Mouse (Mus musculus) embryonic facial prominence, embryonic 12.5 days (tissue): ENCODE data around the gene Ankle2. TPM values are rescaled to one million over a fixed set of nuclear protein-coding genes. Genes with fewer than 3 reads are reported as not detected.

Source experiments
- ATAC-seq: fragments of 200-750 bp; cut with Nextera tagmentation; 2 replicates; pipeline ENCODE4 v1.8.0; 2017; ENCODE audit not compliant: insufficient number of reproducible peaks, insufficient read depth, low FRiP score, low TSS enrichment
- H3K27ac ChIP-seq: fragments of 300-500 bp; sonication (generic); 2 replicates; pipeline ENCODE4 v1.5.1; 2016; ENCODE audit warnings: mild to moderate bottlenecking
- H3K27me3 ChIP-seq: fragments of 300-500 bp; sonication (generic); 2 replicates; pipeline ENCODE4 v1.6.1; 2016; ENCODE audit warnings: mild to moderate bottlenecking, moderate library complexity
- H3K36me3 ChIP-seq: fragments of 300-500 bp; sonication (generic); 2 replicates; pipeline ENCODE4 v1.6.1; 2016; ENCODE audit warnings: mild to moderate bottlenecking
- H3K4me1 ChIP-seq: fragments of 300-500 bp; sonication (generic); 2 replicates; pipeline ENCODE4 v1.6.1; 2016
- H3K4me2 ChIP-seq: fragments of 300-500 bp; sonication (generic); replicated peaks from 2 replicates; pipeline ENCODE4 v1.6.1; 2016; ENCODE audit warnings: mild to moderate bottlenecking, moderate library complexity
- H3K4me3 ChIP-seq: fragments of 300-500 bp; sonication (generic); 2 replicates; pipeline ENCODE4 v1.5.1; 2016; ENCODE audit warnings: mild to moderate bottlenecking
- H3K9ac ChIP-seq: fragments of 300-500 bp; sonication (generic); 2 replicates; pipeline ENCODE4 v1.6.1; 2016; ENCODE audit warnings: mild to moderate bottlenecking, moderate library complexity
- H3K9me3 ChIP-seq: fragments of 300-500 bp; sonication (generic); 2 replicates; pipeline ENCODE4 v1.6.1; 2016; ENCODE audit warnings: mild to moderate bottlenecking, moderate library complexity
- WGBS: fragments of 180-500 bp; shearing (Covaris S2); methylation state at CpG from one replicate; pipeline ENCODE4 v1.1.7; 2016; 5-methylcytosine and 5-hydroxymethylcytosine counted together
- polyA plus RNA-seq: library from polyadenylated mRNA; unstranded; fragments of >200 nt; fragmentation: Nextera tagmentation; extraction: Ambion mirVana; gene quantifications from 2 replicates; pipeline ENCODE4 v1.2.1, GENCODE M21; 2016

Ankle2 gene
- polyA plus RNA-seq: 39.4 and 41.3 TPM in 2 replicates

GRCm38 (mm10) chr5:110230780-110231461 lies at the start of gene Ankle2:
Gene Ankle2, plus strand, starts transcription at chr5:110231004.
- peak within 1 kb of the TSS; percentile 72 for H3K4me2 ChIP-seq
- peaks cover 10% of the 10 kb centered on the region; the same call in 1 of the 2 replicates for H3K36me3 ChIP-seq
- peak; percentile 96 for ATAC-seq
- peak within 1 kb of the TSS; percentile 90 for H3K4me3 ChIP-seq
- H3K9me3 ChIP-seq: no peaks in the 10 kb centered on the region
- H3K27ac ChIP-seq: peak within 1 kb of the TSS; percentile 97
- H3K27me3 ChIP-seq: no peaks in the 10 kb centered on the region
- H3K9ac ChIP-seq: peak within 1 kb of the TSS; percentile 96
- WGBS: under 1% methylated on average over 79 of the region's 81 CpGs
- H3K4me1 ChIP-seq: peaks cover 17% of the 10 kb centered on the region

GRCm38 (mm10) chr5:110181716-110182115 lies 49.1 kb upstream of the Ankle2 start:
- H3K4me1 ChIP-seq: peaks cover 8% of the 10 kb centered on the region; the same call in 1 of the 2 replicates
- no peak overlapping the region for H3K9ac ChIP-seq
- H3K27me3 ChIP-seq: no peaks in the 10 kb centered on the region
- no peak overlapping the region for H3K27ac ChIP-seq
- H3K9me3 ChIP-seq: no peaks in the 10 kb centered on the region
- no peak overlapping the region for H3K4me3 ChIP-seq
- no peak overlapping the region for H3K4me2 ChIP-seq
- WGBS: 94% methylated on average over 5 of the region's 5 CpGs
- peaks cover 35% of the 10 kb centered on the region for H3K36me3 ChIP-seq
- ATAC-seq: no peak

GRCm38 (mm10) chr5:110203164-110203895 lies 27.5 kb upstream of the Ankle2 start:
- Histone ChIP-seq H3K4me3 (no peak overlapping the region), H3K4me1 (no peaks in the 10 kb centered on the region), H3K9me3 (no peaks in the 10 kb centered on the region), H3K4me2 (no peak overlapping the region), H3K9ac (no peak overlapping the region), H3K36me3 (peaks cover 78% of the 10 kb centered on the region), H3K27me3 (no peaks in the 10 kb centered on the region), H3K27ac (no peak overlapping the region)
- 89% methylated on average over 10 of the region's 10 CpGs for WGBS
- no peak for ATAC-seq

- peaks cover 89% of the 10 kb centered on the region for H3K36me3 ChIP-seq
- H3K27ac ChIP-seq: no peak overlapping the region
- H3K9ac ChIP-seq: no peak overlapping the region
- H3K27me3 ChIP-seq: no peaks in the 10 kb centered on the region
- no peaks in the 10 kb centered on the region for H3K4me1 ChIP-seq
- H3K4me3 ChIP-seq: no peak overlapping the region
- no peak for ATAC-seq
- WGBS: 82% methylated on average over 6 of the region's 6 CpGs
- no peak overlapping the region for H3K4me2 ChIP-seq
- H3K9me3 ChIP-seq: no peaks in the 10 kb centered on the region
Measured at GRCm38 (mm10) chr5:110204777-110205176, 26.0 kb upstream of the Ankle2 start.

- no peaks in the 10 kb centered on the region for H3K4me1 ChIP-seq
- WGBS: 91% methylated on average over 2 of the region's 2 CpGs
- H3K9ac ChIP-seq: no peak overlapping the region
- no peak overlapping the region for H3K4me3 ChIP-seq
- H3K4me2 ChIP-seq: no peak overlapping the region
- H3K27ac ChIP-seq: no peak overlapping the region
- no peaks in the 10 kb centered on the region for H3K27me3 ChIP-seq
- no peak for ATAC-seq
- no peaks in the 10 kb centered on the region for H3K9me3 ChIP-seq
- peaks cover 92% of the 10 kb centered on the region for H3K36me3 ChIP-seq
Measured at GRCm38 (mm10) chr5:110211312-110211711, 19.5 kb upstream of the Ankle2 start.

GRCm38 (mm10) chr5:110216780-110217179 lies 14.0 kb upstream of the Ankle2 start:
- no peaks in the 10 kb centered on the region for H3K27me3 ChIP-seq
- ATAC-seq: no peak
- H3K4me1 ChIP-seq: no peaks in the 10 kb centered on the region
- no peak overlapping the region for H3K27ac ChIP-seq
- H3K36me3 ChIP-seq: peaks cover 89% of the 10 kb centered on the region
- no peaks in the 10 kb centered on the region for H3K9me3 ChIP-seq
- no peak overlapping the region for H3K4me2 ChIP-seq
- H3K9ac ChIP-seq: no peak overlapping the region
- no peak overlapping the region for H3K4me3 ChIP-seq
- 95% methylated on average over 3 of the region's 3 CpGs for WGBS

GRCm38 (mm10) chr5:110220331-110220730 lies 10.5 kb upstream of the Ankle2 start:
- Histone ChIP-seq H3K4me3 (no peak overlapping the region), H3K27me3 (no peaks in the 10 kb centered on the region), H3K9ac (no peak overlapping the region), H3K4me2 (no peak overlapping the region), H3K9me3 (no peaks in the 10 kb centered on the region), H3K4me1 (no peaks in the 10 kb centered on the region), H3K27ac (no peak overlapping the region), H3K36me3 (peaks cover 82% of the 10 kb centered on the region)
- ATAC-seq: no peak
- WGBS: 92% methylated on average over 4 of the region's 4 CpGs

- H3K9ac ChIP-seq: no peak overlapping the region
- no peak for ATAC-seq
- H3K4me2 ChIP-seq: no peak overlapping the region
- H3K27ac ChIP-seq: no peak overlapping the region
- no peaks in the 10 kb centered on the region for H3K27me3 ChIP-seq
- 80% methylated on average over 6 of the region's 6 CpGs for WGBS
- H3K9me3 ChIP-seq: no peaks in the 10 kb centered on the region
- no peak overlapping the region for H3K4me3 ChIP-seq
- H3K4me1 ChIP-seq: no peaks in the 10 kb centered on the region
- H3K36me3 ChIP-seq: peaks cover 68% of the 10 kb centered on the region
Measured at GRCm38 (mm10) chr5:110222757-110223156, 8.0 kb upstream of the Ankle2 start.

GRCm38 (mm10) chr5:110225056-110225455 lies 5.7 kb upstream of the Ankle2 start:
- H3K27ac ChIP-seq: no peak overlapping the region
- no peak overlapping the region for H3K4me2 ChIP-seq
- 90% methylated on average over 3 of the region's 3 CpGs for WGBS
- no peak overlapping the region for H3K4me3 ChIP-seq
- ATAC-seq: no peak
- H3K9me3 ChIP-seq: no peaks in the 10 kb centered on the region
- H3K9ac ChIP-seq: no peak overlapping the region
- H3K36me3 ChIP-seq: peaks cover 48% of the 10 kb centered on the region
- peaks cover 3% of the 10 kb centered on the region for H3K4me1 ChIP-seq
- no peaks in the 10 kb centered on the region for H3K27me3 ChIP-seq

- WGBS: 41% methylated on average over 1 of the region's 1 CpGs
- Histone ChIP-seq H3K4me3 (no peak overlapping the region), H3K36me3 (peaks cover 24% of the 10 kb centered on the region), H3K27me3 (no peaks in the 10 kb centered on the region), H3K27ac (no peak overlapping the region), H3K4me1 (peaks cover 14% of the 10 kb centered on the region), H3K4me2 (no peak overlapping the region), H3K9me3 (no peaks in the 10 kb centered on the region), H3K9ac (no peak overlapping the region)
- ATAC-seq: no peak
Measured at GRCm38 (mm10) chr5:110227336-110227883, 3.4 kb upstream of the Ankle2 start.

GRCm38 (mm10) chr5:110230401-110230779 lies 414 bp upstream of the Ankle2 start:
- WGBS: 10% methylated on average over 8 of the region's 8 CpGs
- H3K9me3 ChIP-seq: no peaks in the 10 kb centered on the region
- peak overlapping the region; percentile 90 for H3K4me3 ChIP-seq
- peak overlapping the region; percentile 97 for H3K27ac ChIP-seq
- H3K9ac ChIP-seq: peak overlapping the region; percentile 96
- no peak for ATAC-seq
- peak overlapping the region; percentile 72 for H3K4me2 ChIP-seq
- H3K27me3 ChIP-seq: no peaks in the 10 kb centered on the region
- H3K36me3 ChIP-seq: peaks cover 12% of the 10 kb centered on the region; the same call in 1 of the 2 replicates
- peaks cover 17% of the 10 kb centered on the region for H3K4me1 ChIP-seq

GRCm38 (mm10) chr5:110231638-110232037 lies 834 bp downstream of the Ankle2 start:
- no peak for ATAC-seq
- H3K36me3 ChIP-seq: peaks cover 15% of the 10 kb centered on the region
- no peak overlapping the region for H3K27ac ChIP-seq
- peaks cover 17% of the 10 kb centered on the region for H3K4me1 ChIP-seq
- peak overlapping the region; percentile 90 for H3K4me3 ChIP-seq
- WGBS: 50% methylated on average over 13 of the region's 13 CpGs
- H3K9me3 ChIP-seq: no peaks in the 10 kb centered on the region
- peak overlapping the region; percentile 96 for H3K9ac ChIP-seq
- H3K27me3 ChIP-seq: no peaks in the 10 kb centered on the region
- H3K4me2 ChIP-seq: peak overlapping the region; percentile 72
